Mouse (Mus musculus) intestine, postnatal 0 days (tissue): ENCODE results near the gene Mgat2. TPM values are rescaled to one million over a fixed set of nuclear protein-coding genes. Genes with fewer than 3 reads are reported as not detected.

Source experiments
- ATAC-seq: fragments of 200-750 bp; cut with Nextera tagmentation; 2 replicates; pipeline ENCODE4 v1.8.0; 2017; ENCODE audit warnings: mild to moderate bottlenecking, moderate TSS enrichment, moderate library complexity
- H3K27ac ChIP-seq: fragments of 300-500 bp; sonication (generic); 2 replicates; pipeline ENCODE4 v1.5.1; 2014; ENCODE audit warnings: mild to moderate bottlenecking, low read depth, low read length, moderate library complexity
- H3K27me3 ChIP-seq: fragments of 300-500 bp; sonication (generic); replicated peaks from 2 replicates; pipeline ENCODE4 v1.6.1; 2014; ENCODE audit warnings: low read length, mixed read lengths; ENCODE audit not compliant: control insufficient read depth, insufficient read depth
- H3K36me3 ChIP-seq: fragments of 300-500 bp; sonication (generic); 2 replicates; pipeline ENCODE4 v1.6.1; 2014; ENCODE audit warnings: mild to moderate bottlenecking, moderate library complexity; ENCODE audit not compliant: control insufficient read depth, insufficient read depth
- H3K4me1 ChIP-seq: fragments of 300-500 bp; sonication (generic); replicated peaks from 2 replicates; pipeline ENCODE4 v1.6.1; 2014; ENCODE audit warnings: antibody characterized with exemption, low read length, mixed read lengths; ENCODE audit not compliant: control insufficient read depth, insufficient read depth
- H3K4me2 ChIP-seq: fragments of 300-500 bp; sonication (generic); replicated peaks from 2 replicates; pipeline ENCODE4 v1.6.1; 2014; ENCODE audit warnings: low read depth, mild to moderate bottlenecking, moderate library complexity
- H3K4me3 ChIP-seq: fragments of 300-500 bp; sonication (generic); 2 replicates; pipeline ENCODE4 v1.5.1; 2014; ENCODE audit warnings: low read depth, low read length
- H3K9ac ChIP-seq: fragments of 300-500 bp; sonication (generic); 2 replicates; pipeline ENCODE4 v1.6.1; 2014; ENCODE audit warnings: mild to moderate bottlenecking, low read depth, low read length
- H3K9me3 ChIP-seq: fragments of 300-500 bp; sonication (generic); 2 replicates; pipeline ENCODE4 v1.6.1; 2016; ENCODE audit warnings: mixed run types; ENCODE audit not compliant: control insufficient read depth
- CTCF ChIP-seq: sonication (generic); IDR thresholded peaks from 2 replicates; pipeline ENCODE4 v1.5.1; 2016; ENCODE audit warnings: low read depth, mild to moderate bottlenecking, control low read depth, antibody characterized with exemption, moderate library complexity
- WGBS: fragments of 180-500 bp; shearing (Covaris S2); extraction: QIAGEN DNeasy Blood & Tissue Kit; methylation state at CpG from one replicate; pipeline ENCODE4 v1.1.7; 2014; 5-methylcytosine and 5-hydroxymethylcytosine counted together
- polyA plus RNA-seq: library from polyadenylated mRNA; unstranded; fragments of >200 nt; fragmentation: Nextera tagmentation; extraction: Ambion mirVana; gene quantifications from 2 replicates; pipeline ENCODE4 v1.2.1, GENCODE M21; 2015

Gene Mgat2
- polyA plus RNA-seq, 1 experiment from 2014 or later: 46.9 TPM

DNA sequence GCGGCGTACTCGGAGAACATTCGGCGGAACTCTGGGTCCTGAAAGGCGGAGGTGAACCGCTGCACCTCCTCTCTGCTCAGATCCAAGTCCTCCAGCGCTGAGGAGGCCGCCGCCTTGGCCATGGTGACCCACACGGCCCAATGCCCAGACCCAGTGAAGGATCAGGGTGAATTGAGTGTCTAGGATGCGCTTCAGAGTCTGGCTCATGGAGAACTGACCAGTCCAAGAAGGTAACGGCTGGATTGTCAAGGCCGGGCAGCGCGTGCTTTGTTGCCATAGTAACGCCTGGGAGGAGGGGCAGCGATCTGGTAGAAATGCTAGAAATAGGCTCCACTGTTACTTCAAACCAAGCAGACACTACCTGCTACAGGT lies 14.2 kb downstream of the Mgat2 start, which contains the start of gene Dnaaf2:
Dnaaf2 (minus strand) TSS at position 266 of the 372 bp plus-strand sequence.
- peak within 1 kb of the TSS; percentile 96 for H3K4me3 ChIP-seq
- H3K9me3 ChIP-seq: no peaks in the 10 kb centered on the region
- no peak for TF ChIP-seq CTCF
- peak; percentile 31; the same call in 1 of the 2 replicates for ATAC-seq
- WGBS: 1% methylated on average over 18 of the region's 18 CpGs
- H3K27me3 ChIP-seq: no peaks in the 10 kb centered on the region
- no peaks in the 10 kb centered on the region; the same call in 1 of the 2 replicates for H3K4me1 ChIP-seq
- H3K36me3 ChIP-seq: peaks cover 15% of the 10 kb centered on the region; the same call in 1 of the 2 replicates
- H3K4me2 ChIP-seq: peak within 1 kb of the TSS; percentile 93
- peak within 1 kb of the TSS; percentile 89 for H3K27ac ChIP-seq
- H3K9ac ChIP-seq: peak within 1 kb of the TSS; percentile 83

DNA sequence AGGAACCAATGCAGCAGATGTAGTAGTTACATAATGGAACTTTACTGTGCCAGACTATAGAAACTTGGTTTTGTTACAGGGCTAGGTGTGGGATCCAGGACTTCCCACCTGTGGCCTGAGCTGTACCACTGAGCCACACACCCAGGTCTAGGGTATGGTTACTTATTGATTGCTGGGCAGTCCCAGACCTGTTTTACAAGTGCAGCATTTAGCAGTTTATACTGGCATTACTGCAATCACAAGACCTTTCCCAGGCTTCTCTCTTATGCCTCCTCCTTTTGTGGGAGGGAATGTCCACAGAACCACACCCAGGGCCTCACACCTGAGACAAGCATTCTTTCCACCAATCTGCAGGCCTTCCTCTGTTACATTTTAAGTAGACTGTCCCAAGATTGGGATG lies 15.0 kb downstream of the Mgat2 start:
- TF ChIP-seq CTCF: no peak
- Histone ChIP-seq H3K36me3 (peaks cover 15% of the 10 kb centered on the region; the same call in 1 of the 2 replicates), H3K9me3 (no peaks in the 10 kb centered on the region), H3K9ac (no peak overlapping the region), H3K27me3 (no peaks in the 10 kb centered on the region), H3K27ac (no peak overlapping the region), H3K4me1 (no peaks in the 10 kb centered on the region; the same call in 1 of the 2 replicates), H3K4me3 (0 out of 2 replicates have a peak overlapping the region, but pooled peaks have one; percentile 96), H3K4me2 (peak overlapping the region; percentile 93; the same call in 1 of the 2 replicates)
- peak; percentile 61 for ATAC-seq

DNA sequence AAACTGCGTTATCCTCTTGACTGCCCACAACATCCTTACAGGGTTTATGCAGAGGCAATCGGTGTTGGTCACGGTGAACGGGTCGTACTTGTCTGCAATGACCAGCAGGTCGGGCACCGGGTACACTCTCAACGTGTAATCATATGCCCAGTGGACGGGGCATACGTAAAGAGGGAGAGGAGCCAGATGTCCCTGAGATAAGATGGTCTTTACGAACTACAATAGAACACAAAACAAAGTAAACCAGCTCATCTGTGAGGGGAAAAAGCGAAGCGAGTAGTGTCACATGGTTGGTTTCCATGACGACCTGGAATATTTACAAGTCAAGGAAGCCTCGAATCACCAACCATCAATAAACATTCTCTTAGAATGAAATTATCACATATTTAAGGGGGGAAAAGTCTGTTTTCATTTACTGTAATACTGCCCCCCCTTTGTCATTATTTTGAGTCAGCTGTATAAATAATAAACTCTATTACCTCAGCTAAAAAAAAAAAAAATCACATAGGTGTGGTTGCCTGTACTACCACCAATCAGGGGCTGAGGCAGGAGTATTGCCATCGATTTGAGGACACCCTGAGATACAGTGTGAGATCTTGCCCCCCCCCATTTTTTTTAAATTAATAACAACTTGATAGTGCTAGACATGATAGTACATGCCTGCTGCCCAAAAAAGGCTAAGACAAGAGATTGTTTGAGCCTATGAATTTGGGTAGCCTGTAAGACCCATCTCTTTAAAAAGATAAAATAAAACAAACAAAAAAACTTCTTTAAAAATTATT lies 20.3 kb downstream of the Mgat2 start, which contains the start of gene Gm49384:
Gm49384 (minus strand) TSS at position 216 of the 782 bp plus-strand sequence.
- H3K9me3 ChIP-seq: no peaks in the 10 kb centered on the region
- no peaks in the 10 kb centered on the region for H3K27me3 ChIP-seq
- no peak within 1 kb of the TSS for H3K4me3 ChIP-seq
- H3K4me1 ChIP-seq: no peaks in the 10 kb centered on the region
- H3K4me2 ChIP-seq: no peak within 1 kb of the TSS
- no peak within 1 kb of the TSS for H3K9ac ChIP-seq
- no peak for ATAC-seq
- no peak for TF ChIP-seq CTCF
- no peak within 1 kb of the TSS for H3K27ac ChIP-seq
- WGBS: 73% methylated on average over 16 of the region's 16 CpGs
- peaks cover 20% of the 10 kb centered on the region; the same call in 1 of the 2 replicates for H3K36me3 ChIP-seq

GRCm38 (mm10) chr12:69207396-69207795 lies 23.4 kb downstream of the Mgat2 start:
- Histone ChIP-seq H3K36me3 (peaks cover 6% of the 10 kb centered on the region; the same call in 1 of the 2 replicates), H3K9me3 (no peaks in the 10 kb centered on the region), H3K4me2 (no peak overlapping the region), H3K9ac (no peak overlapping the region), H3K4me3 (no peak overlapping the region), H3K4me1 (no peaks in the 10 kb centered on the region), H3K27ac (no peak overlapping the region), H3K27me3 (no peaks in the 10 kb centered on the region)
- no peak for TF ChIP-seq CTCF
- no peak for ATAC-seq
- 95% methylated on average over 8 of the region's 8 CpGs for WGBS

- Histone ChIP-seq H3K4me2 (no peak overlapping the region), H3K4me1 (no peaks in the 10 kb centered on the region), H3K4me3 (no peak overlapping the region), H3K9ac (no peak overlapping the region), H3K27me3 (no peaks in the 10 kb centered on the region), H3K27ac (no peak overlapping the region), H3K36me3 (peaks cover 5% of the 10 kb centered on the region; the same call in 1 of the 2 replicates), H3K9me3 (no peaks in the 10 kb centered on the region)
- ATAC-seq: no peak
- TF ChIP-seq CTCF: no peak
- 94% methylated on average over 7 of the region's 7 CpGs for WGBS
Measured at GRCm38 (mm10) chr12:69207926-69208325, 24.0 kb downstream of the Mgat2 start.

GRCm38 (mm10) chr12:69208520-69208919 lies 24.6 kb downstream of the Mgat2 start:
- peak; percentile 49 for TF ChIP-seq CTCF

More at GRCm38 (mm10) chr12:69208520-69208919, 24.6 kb downstream of the Mgat2 start:
- H3K4me3 ChIP-seq: no peak overlapping the region
- no peak overlapping the region for H3K4me2 ChIP-seq
- H3K27ac ChIP-seq: no peak overlapping the region
- H3K4me1 ChIP-seq: no peaks in the 10 kb centered on the region
- H3K9ac ChIP-seq: no peak overlapping the region
- H3K27me3 ChIP-seq: no peaks in the 10 kb centered on the region
- peaks cover 5% of the 10 kb centered on the region; the same call in 1 of the 2 replicates for H3K36me3 ChIP-seq
- WGBS: 91% methylated on average over 2 of the region's 2 CpGs
- no peaks in the 10 kb centered on the region for H3K9me3 ChIP-seq
- ATAC-seq: no peak
